Mouse (Mus musculus): ENCODE results near the gene D1Pas1. TPM values are rescaled to one million over a fixed set of nuclear protein-coding genes. Genes with fewer than 3 reads are reported as not detected.
A peak's percentile ranks its signal among the peaks of the same experiment; 100 is the strongest.

Gene D1Pas1
- not detected for total RNA-seq (2021)
- long read RNA-seq, experiment 1: 0 reads
- long read RNA-seq, experiment 2: 0 reads

DNA sequence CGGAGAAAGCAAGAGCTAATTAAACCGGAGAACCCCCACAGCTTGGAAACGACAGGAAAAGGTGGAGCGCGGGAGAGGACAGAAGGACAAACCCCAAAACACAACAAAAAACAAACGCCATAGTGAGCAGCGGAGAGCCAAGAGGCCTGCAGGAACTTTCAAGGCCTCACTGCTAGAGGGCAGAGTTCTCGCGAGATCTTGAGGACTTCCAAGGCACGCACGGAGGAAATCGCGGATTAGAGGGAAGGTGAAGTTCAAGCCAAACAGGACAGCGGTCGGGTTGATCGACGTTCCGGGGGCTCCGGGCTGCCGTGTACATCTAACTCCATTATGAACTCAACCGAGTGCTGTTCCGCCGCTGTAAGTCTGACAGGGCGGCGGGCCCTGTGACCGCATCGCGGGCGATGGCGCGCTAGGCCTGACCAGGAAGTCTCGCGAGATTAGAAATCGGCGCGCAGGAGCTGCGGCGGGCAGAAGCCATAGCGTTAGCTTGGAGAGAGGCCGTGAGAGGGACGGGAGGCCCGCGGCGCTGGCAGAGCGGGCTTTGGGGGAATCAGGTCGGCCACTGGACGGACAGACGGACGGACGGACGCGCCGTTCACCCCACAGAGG, at the start of gene D1Pas1:
TSS of gene D1Pas1 (plus strand) at position 216 of the 612 bp plus-strand sequence.
- TF ChIP-seq CTCF (IDR thresholded peaks at IDR 0.05): no peak
- no peak within 1 kb of the TSS for H3K4me3 ChIP-seq
- intact Hi-C loops (cut with DNase I): no loop called here

DNA sequence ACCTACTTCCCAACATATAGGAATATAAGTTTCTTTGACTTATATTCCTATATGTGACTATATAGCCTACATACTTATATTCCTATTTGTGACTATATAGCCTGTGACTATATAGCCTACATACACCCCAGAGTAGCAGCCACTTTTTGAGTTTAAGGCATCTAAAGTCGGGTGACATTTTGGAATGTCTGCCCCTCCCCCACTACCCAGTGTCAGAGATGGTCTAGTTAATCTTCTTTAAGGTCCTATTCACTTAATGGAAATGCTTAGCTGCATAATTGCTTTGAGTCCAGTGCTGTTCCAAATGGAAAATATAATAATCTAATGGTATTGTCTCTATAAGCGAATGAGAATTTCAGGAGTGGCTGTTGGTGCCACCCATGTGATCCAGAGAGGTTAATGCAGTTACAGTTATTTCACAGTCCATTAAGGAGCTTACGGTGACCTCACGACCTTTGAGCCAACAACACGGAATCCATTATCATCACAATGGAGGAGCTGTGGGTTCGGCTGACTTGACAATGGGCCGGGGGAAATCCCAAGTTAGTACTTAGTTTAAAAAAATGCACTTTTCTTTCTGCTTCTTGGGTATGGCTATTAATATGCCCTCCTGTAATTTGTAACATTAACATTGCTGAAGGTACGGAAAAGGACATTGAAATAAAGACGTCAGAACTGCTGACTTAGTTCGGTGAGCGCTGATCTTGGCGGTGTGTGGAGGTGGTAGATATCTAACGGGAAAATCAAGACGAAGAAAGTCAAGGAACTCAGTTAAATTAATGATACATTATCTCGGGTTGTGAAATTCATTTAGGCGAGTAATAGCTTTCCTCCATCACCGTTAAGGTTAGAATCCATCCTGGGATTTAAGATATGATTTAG, 44.5 kb upstream of the D1Pas1 start:
- no peak for TF ChIP-seq CTCF (IDR thresholded peaks at IDR 0.05)
- no peak overlapping the region for H3K27ac ChIP-seq
- no peak overlapping the region for H3K4me3 ChIP-seq
- no peak for DNase-seq
- intact Hi-C loops (cut with DNase I): no loop called here

More for the DNA sequence above, at the start of gene D1Pas1:
- DNase-seq: no peak
- H3K27ac ChIP-seq: no peak within 1 kb of the TSS

DNA sequence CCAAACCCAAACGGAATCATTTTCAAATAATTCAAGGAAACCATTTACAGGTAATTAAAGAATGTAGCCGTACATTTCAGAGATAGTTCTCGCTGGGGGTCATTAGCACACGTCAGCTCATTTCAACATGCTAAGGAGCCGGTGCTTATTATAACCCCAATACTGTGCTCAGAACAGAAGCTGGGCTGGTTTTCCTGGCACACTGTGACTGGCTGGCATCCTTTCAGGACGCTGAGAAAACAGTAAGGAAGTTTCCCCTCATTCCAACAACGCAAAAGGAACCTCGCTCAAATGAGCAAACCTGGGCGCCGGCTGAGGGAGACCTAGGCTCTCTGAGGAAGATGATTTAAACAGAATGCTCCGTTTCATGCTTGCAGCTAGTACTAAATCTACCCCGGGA, 43.2 kb upstream of the D1Pas1 start:
- Histone ChIP-seq H3K4me3 (no peak overlapping the region), H3K27ac (no peak overlapping the region)
- intact Hi-C loops (cut with DNase I): no loop called here
- TF ChIP-seq CTCF (IDR thresholded peaks at IDR 0.05): no peak
- no peak for DNase-seq

DNA sequence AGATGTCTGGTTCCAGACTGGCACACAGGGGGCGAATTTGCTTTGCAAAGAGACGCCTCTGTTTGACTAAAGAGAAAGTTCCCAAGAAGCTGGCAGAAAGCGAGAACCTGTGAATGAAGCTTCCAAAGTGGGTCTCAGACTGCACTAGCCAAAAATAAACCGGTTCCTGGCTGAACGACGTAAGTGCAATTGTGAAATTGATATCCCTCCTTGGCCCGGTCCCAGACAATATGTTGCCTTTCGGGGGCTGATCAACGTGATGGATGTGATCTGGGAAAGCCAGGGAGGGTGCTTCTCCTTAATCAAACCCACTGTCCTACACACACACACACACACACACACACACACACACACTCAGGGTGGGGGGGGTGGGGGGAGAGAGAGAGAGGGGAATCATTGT, 41.8 kb upstream of the D1Pas1 start:
- no peak overlapping the region for H3K4me3 ChIP-seq
- no peak overlapping the region for H3K27ac ChIP-seq
- no peak for DNase-seq
- intact Hi-C loops (cut with DNase I): no loop called here
- TF ChIP-seq CTCF (IDR thresholded peaks at IDR 0.05): no peak

DNA sequence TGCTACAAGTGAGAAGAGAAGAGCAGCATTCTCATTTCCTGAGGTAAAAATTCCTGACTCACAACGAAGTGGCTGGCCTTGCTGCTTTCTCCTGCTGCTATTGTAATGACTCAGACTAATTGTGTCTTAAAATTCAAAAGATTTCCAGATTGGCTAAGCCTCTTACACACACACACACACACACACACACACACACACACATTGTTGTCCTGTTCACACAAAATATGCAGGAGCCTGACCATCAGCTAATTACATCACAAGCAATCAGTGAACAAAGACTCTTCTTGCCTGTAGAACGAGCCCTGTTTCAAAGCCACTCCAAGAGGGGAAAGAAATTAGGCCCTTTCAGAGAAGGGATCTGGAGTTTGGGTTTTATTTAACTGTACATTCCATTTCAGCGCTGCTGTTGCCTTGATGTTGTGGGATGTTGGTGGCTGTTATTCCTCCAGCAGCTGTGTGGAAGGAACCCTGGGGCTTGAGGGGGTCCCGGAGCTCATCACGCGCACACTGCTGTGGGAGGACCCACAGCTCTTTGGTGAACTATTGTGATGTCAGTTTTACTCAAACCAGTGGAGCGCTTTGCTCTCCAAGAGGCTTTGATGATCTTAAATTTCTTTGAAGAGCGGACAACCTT, 40.8 kb upstream of the D1Pas1 start:
- Histone ChIP-seq H3K27ac (no peak overlapping the region), H3K4me3 (no peak overlapping the region)
- DNase-seq: no peak
- intact Hi-C loops (cut with DNase I): no loop called here
- TF ChIP-seq CTCF (IDR thresholded peaks at IDR 0.05): no peak

GRCm38 (mm10) chr1:186926950-186927316, 40.3 kb upstream of the D1Pas1 start:
- intact Hi-C loops (cut with DNase I): no loop called here
- no peak for DNase-seq
- no peak overlapping the region for H3K4me3 ChIP-seq
- no peak overlapping the region for H3K27ac ChIP-seq
- TF ChIP-seq CTCF (IDR thresholded peaks at IDR 0.05): no peak

DNA sequence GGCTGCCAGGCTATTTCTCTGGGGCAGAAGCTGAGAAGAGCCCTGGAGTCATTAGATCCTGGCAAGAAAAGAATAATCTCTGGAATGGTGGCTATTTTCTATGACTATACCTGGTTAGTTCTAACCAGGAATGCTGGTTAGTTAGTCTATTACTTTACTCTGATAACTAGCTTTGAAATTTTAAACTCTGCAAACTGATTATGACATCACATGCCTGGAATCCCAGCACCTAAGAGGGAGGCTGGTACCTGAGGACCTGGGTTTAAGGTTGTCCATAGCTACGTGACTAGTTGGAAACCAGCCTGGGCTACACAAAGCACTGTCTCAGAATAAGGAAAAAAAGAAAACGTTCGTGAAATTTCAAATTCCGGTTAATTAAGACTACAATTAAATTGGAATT, 39.7 kb upstream of the D1Pas1 start:
- no peak for TF ChIP-seq CTCF (IDR thresholded peaks at IDR 0.05)
- no peak for DNase-seq
- Histone ChIP-seq H3K27ac (no peak overlapping the region), H3K4me3 (no peak overlapping the region)
- intact Hi-C loops (cut with DNase I): no loop called here

- Histone ChIP-seq H3K4me3 (no peak overlapping the region), H3K27ac (no peak overlapping the region)
- no peak for DNase-seq
- TF ChIP-seq CTCF (IDR thresholded peaks at IDR 0.05): no peak
- intact Hi-C loops (cut with DNase I): no loop called here
Measured at GRCm38 (mm10) chr1:186930160-186930887, 36.9 kb upstream of the D1Pas1 start.

DNA sequence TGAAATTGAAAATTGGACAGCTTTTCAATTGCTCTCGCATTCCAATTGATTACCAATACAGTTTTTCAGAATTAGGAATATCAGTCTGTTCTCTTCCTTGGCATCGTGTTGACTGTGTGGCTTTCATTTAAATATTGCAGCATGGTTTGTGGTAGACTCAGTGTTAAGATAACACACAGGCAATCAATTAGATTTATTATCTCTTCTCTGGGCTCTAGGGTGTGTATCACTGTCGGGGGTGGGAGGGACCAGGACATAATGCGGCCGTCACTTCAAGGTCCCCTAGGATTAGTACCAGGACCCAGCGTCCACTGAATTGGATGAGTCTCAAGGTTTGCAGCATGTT, 36.4 kb upstream of the D1Pas1 start:
- H3K27ac ChIP-seq: no peak overlapping the region
- intact Hi-C loops (cut with DNase I): no loop called here
- TF ChIP-seq CTCF (IDR thresholded peaks at IDR 0.05): no peak
- no peak for DNase-seq
- H3K4me3 ChIP-seq: no peak overlapping the region

GRCm38 (mm10) chr1:186934205-186934604, 33.0 kb upstream of the D1Pas1 start:
- intact Hi-C loops (cut with DNase I): no loop called here
- H3K4me3 ChIP-seq: no peak overlapping the region
- no peak for DNase-seq
- TF ChIP-seq CTCF (IDR thresholded peaks at IDR 0.05): no peak
- H3K27ac ChIP-seq: no peak overlapping the region

DNA sequence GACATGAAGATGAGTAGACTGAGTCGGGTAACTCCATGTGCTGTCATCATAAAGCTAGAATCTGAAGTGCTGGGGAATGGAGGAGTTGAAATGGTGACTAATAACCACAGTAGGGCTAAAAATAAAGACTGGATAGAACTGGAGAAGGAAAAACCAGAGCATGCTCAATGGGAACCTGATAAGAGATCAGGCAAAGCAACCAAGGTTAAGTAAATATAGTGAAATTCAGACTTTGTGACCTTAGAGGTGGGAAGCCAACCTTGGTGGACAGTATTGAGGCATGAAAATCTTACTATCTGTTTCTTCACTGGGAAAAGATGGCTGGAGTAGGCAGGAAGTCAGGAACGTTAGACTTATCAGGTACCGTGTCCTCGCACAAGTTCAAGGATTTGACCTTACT, 14.8 kb upstream of the D1Pas1 start:
- Histone ChIP-seq H3K4me3 (no peak overlapping the region), H3K27ac (no peak overlapping the region)
- intact Hi-C loops (cut with DNase I): no loop called here
- DNase-seq: no peak
- no peak for TF ChIP-seq CTCF (IDR thresholded peaks at IDR 0.05)

DNA sequence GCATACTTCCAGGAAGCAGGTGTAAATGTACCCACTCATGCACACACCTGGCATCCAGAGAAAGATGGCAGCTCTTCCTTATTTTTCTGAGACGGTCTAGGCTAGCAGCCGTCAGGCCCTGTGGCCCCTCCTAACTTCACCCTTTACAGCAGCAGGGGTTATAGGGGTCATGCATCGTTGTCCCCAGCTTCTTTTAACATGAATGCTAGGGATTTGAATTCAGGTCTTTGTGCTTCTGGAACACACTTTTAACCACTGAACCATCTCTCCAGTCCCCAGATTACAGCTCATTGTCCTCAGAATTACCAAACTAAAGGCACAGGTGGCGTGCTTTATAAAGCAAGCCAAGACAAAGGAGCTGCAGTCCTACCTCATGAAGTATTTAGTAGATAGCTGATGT, 12.6 kb upstream of the D1Pas1 start:
- no peak for DNase-seq
- TF ChIP-seq CTCF (IDR thresholded peaks at IDR 0.05): no peak
- Histone ChIP-seq H3K27ac (no peak overlapping the region), H3K4me3 (no peak overlapping the region)
- intact Hi-C loops (cut with DNase I): no loop called here

DNA sequence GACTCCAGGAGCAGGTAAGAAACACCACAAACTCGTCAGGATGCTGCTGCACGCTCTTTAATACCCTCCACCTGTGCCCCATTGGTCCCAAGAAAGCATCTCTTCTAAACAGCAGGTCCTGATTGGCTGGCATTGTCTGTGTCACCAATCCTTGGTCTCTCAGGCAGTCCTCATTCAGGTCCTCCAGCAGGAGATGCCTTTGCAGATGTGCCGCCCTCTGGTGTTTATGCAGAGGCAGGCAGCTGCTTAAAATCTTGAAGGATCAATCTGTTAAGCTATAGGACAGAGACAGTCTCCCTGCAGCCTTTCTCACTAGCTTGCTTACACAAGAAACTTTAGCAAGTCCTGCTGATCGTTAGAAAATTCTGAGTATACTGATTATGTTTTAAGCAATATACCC, 7.8 kb upstream of the D1Pas1 start:
- no peak for DNase-seq
- intact Hi-C loops (cut with DNase I): no loop called here
- TF ChIP-seq CTCF (IDR thresholded peaks at IDR 0.05): peak; percentile 26; the same call in 1 of the 2 replicates
- H3K27ac ChIP-seq: no peak overlapping the region
- H3K4me3 ChIP-seq: no peak overlapping the region
